Mouse (Mus musculus): ENCODE measurements around the gene Prl3b1. TPM values are rescaled to one million over a fixed set of nuclear protein-coding genes. Genes with fewer than 3 reads are reported as not detected.

Prl3b1 gene
- polyA plus RNA-seq (2015; fragmentation: Nextera tagmentation; extraction: Ambion mirVana), result not detected in 2 replicates

GRCm38 (mm10) chr13:27241547-27241946 lies at the start of gene Prl3b1:
Prl3b1 (plus strand) TSS chr13:27241847.

DNA sequence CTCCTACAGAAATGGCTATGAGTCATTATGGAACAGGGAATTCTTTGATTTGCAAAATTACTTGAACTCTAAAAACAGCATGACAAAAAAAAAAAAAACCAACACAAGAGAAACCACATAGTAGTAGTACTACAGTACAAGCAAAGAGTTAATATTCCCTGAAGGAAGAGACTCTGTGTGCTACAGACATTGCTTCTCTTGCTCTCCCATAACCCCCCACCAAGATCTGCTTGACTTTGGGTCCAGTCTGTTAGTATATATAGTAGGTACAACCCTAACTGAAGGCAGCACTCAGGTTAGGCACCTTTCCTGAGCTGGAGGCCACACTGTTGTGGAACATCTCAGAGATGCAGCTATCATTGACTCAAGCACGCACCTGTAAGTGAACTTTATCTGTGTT lies 45.3 kb upstream of the Prl3b1 start, which contains the start of gene Prl3c1:
TSS of gene Prl3c1 (plus strand) at position 301 of the 400 bp plus-strand sequence.

DNA sequence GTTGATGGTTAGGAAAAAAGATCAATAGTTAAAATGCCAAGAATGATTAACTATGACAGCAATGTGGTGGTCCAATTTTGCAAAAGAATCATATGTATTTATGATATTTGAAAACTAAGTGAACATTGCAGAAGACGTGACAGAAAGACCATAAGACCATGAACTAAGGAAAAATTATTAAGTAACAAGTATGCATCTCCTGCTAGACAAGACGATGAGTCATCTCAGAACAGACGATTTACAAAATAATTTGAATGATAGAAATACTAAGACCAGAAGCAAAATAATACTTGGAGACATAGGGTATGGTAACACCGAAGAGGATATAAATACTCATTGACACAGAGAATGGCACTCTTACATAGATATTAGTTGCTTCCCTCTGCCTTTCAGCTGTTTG lies 17.5 kb downstream of the Prl3b1 start, which contains the start of gene Prl3a1:
TSS of gene Prl3a1 (plus strand) at position 301 of the 400 bp plus-strand sequence.

Other genes starting within 250 kb of the Prl3b1 start
- gene Prl, start 184.3 kb upstream of the Prl3b1 start, polyA plus RNA-seq (2015; fragmentation: Nextera tagmentation; extraction: Ambion mirVana), result not detected in 2 replicates
- not detected in 2 replicates for gene Prl3d1, start 147.7 kb upstream of the Prl3b1 start, polyA plus RNA-seq (2015; fragmentation: Nextera tagmentation; extraction: Ambion mirVana)
- not detected in 2 replicates for gene Prl3d2, start 120.1 kb upstream of the Prl3b1 start, polyA plus RNA-seq (2015; fragmentation: Nextera tagmentation; extraction: Ambion mirVana)
- gene Prl3d3, start 85.1 kb upstream of the Prl3b1 start, polyA plus RNA-seq (2015; fragmentation: Nextera tagmentation; extraction: Ambion mirVana), result not detected in 2 replicates
- not detected in 2 replicates for gene Prl3c1, start 45.2 kb upstream of the Prl3b1 start, polyA plus RNA-seq (2015; fragmentation: Nextera tagmentation; extraction: Ambion mirVana)
- gene Prl3a1, start 17.6 kb downstream of the Prl3b1 start, polyA plus RNA-seq (2015; fragmentation: Nextera tagmentation; extraction: Ambion mirVana), result not detected in 2 replicates
- gene Prl6a1, start 70.8 kb downstream of the Prl3b1 start, polyA plus RNA-seq (2015; fragmentation: Nextera tagmentation; extraction: Ambion mirVana), result not detected in 2 replicates
- 5.4 and 7.9 TPM in 2 replicates for gene Prl8a2, start 103.8 kb downstream of the Prl3b1 start, polyA plus RNA-seq (2015; fragmentation: Nextera tagmentation; extraction: Ambion mirVana)
- gene Prl2b1, start 149.0 kb downstream of the Prl3b1 start, polyA plus RNA-seq (2015; fragmentation: Nextera tagmentation; extraction: Ambion mirVana), result not detected in 2 replicates
- gene Prl8a6, start 196.8 kb downstream of the Prl3b1 start, polyA plus RNA-seq (2015; fragmentation: Nextera tagmentation; extraction: Ambion mirVana), result not detected in 2 replicates

Measured in adrenal gland, postnatal 0 days (tissue).